Comparison of ENCODE assay signal across 8 mouse cellular contexts in the genomic region with DNA sequence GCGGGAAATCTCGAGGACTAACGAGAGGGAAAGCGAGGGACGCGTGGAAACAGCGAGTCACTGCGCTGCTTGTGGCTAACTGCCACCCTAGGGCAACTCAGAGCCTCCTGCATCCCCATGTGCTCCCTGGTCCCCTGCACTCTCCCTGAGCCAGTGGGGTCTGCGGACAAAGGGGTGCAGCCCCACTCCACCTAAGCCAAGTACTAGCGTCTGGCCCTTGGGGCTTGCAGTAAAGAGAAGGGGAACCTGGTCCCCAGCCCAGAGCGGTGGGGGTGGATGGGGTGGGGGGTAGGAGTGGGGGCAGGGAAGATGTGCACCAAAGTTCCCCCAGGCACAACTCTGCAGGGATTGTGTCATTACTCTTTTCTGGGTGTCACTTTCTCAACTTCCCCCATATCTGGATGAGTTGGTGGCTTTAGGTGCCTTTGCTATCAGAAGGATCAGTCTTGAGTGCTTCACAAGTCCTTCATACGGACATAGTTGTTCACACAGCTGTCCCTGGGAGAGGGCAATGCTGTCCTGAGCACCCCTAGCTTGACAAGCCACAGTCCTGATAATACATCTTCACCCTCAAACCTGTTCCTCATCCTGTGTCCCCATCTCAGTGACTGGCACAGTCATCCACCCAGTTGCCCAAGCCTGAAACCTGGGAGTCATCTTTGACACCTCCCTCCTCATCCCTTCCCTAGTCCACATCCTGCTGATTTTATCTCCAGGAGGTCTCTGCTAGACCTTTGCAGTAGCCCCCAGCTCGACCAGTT. TPM values are rescaled to one million over a fixed set of nuclear protein-coding genes. Genes with fewer than 3 reads are reported as not detected.
A peak's percentile ranks its signal among the peaks of the same experiment; 100 is the strongest.
DNase-seq lines count a peak whose midpoint lies in the region; ATAC-seq and TF ChIP-seq lines count a peak whose summit lies in the region.
"Had no signal": no experiment of that assay in that cellular context is flagged by ENCODE, and none has a peak within 500 bp of the region (broad histone marks: within the 10 kb centered on the region; RNA-seq: fewer than 3 reads in every experiment).

No protein-coding gene starts in this region.

- 26% methylated on average over 13 of the region's 13 CpGs for WGBS in lung, adult 2 months
- 34% methylated on average over 13 of the region's 13 CpGs for WGBS in limb, embryonic 10.5 days
- 45% methylated on average over 13 of the region's 13 CpGs for WGBS in neural tube, embryonic 14.5 days

- peaks cover 15% of the 10 kb centered on the region for H3K36me3 ChIP-seq in erythroblast, embryonic 14.5 days (ENCODE audit: control insufficient read depth)
- H3K36me3 ChIP-seq in limb, embryonic 10.5 days: no peaks in the 10 kb centered on the region
- H3K36me3 ChIP-seq in neural tube, embryonic 14.5 days (ENCODE audit: control insufficient read depth, insufficient read depth, low read length): 0 out of 2 replicates have a peak, but pooled peaks cover 4% of the 10 kb centered on the region

- peaks cover 9% of the 10 kb centered on the region for H3K27me3 ChIP-seq in erythroblast, embryonic 14.5 days (ENCODE audit: control insufficient read depth)
- peaks cover 22% of the 10 kb centered on the region for H3K27me3 ChIP-seq in limb, embryonic 10.5 days (ENCODE audit: low read depth, poor library complexity, severe bottlenecking)
- no peaks in the 10 kb centered on the region for H3K27me3 ChIP-seq in neural tube, embryonic 14.5 days (ENCODE audit: control insufficient read depth, insufficient read depth, low read length)

- peak overlapping the region; percentile 6 for H3K4me3 ChIP-seq in lung, adult 2 months (replicated peaks; ENCODE audit: extremely low read depth, low read depth, low read length)
- peak overlapping the region; percentile 49 for H3K4me3 ChIP-seq in erythroblast, embryonic 14.5 days (replicated peaks)
- H3K4me3 ChIP-seq in limb, embryonic 10.5 days: peak overlapping the region; percentile 6
- no peak overlapping the region for H3K4me3 ChIP-seq in neural tube, embryonic 14.5 days (ENCODE audit: low read depth, low read length)
- H3K4me3 ChIP-seq: megakaryocyte, embryonic 14.5 days had no signal

- H3K9me3 ChIP-seq in erythroblast, embryonic 14.5 days (ENCODE audit: control insufficient read depth, low read length): no peaks in the 10 kb centered on the region
- no peaks in the 10 kb centered on the region for H3K9me3 ChIP-seq in limb, embryonic 10.5 days (replicated peaks)
- H3K9me3 ChIP-seq in neural tube, embryonic 14.5 days (ENCODE audit: control insufficient read depth, low read length): no peaks in the 10 kb centered on the region
- H3K9me3 ChIP-seq: megakaryocyte, embryonic 14.5 days had no signal

- TF ChIP-seq CTCF in lung, adult 2 months (IDR thresholded peaks at IDR 0.05; ENCODE audit: insufficient read depth, low read length): no peak

- no peak overlapping the region for H3K9ac ChIP-seq in neural tube, embryonic 14.5 days (replicated peaks; ENCODE audit: low read depth, low read length)

- H3K27ac ChIP-seq in limb, embryonic 10.5 days: peak overlapping the region; percentile 15; the same call in 1 of the 2 replicates
- H3K27ac ChIP-seq in neural tube, embryonic 14.5 days (ENCODE audit: low read depth, low read length): no peak overlapping the region

- ATAC-seq in neural tube, embryonic 14.5 days (ENCODE audit: low read depth): peak; percentile 60; the same call in 1 of the 2 replicates

- H3K4me1 ChIP-seq in lung, adult 2 months (ENCODE audit: control insufficient read depth, insufficient read depth, low read length): 0 out of 2 replicates have a peak, but pooled peaks cover 2% of the 10 kb centered on the region
- peaks cover 26% of the 10 kb centered on the region for H3K4me1 ChIP-seq in erythroblast, embryonic 14.5 days (ENCODE audit: control insufficient read depth)
- H3K4me1 ChIP-seq in limb, embryonic 10.5 days: peaks cover 8% of the 10 kb centered on the region
- no peaks in the 10 kb centered on the region for H3K4me1 ChIP-seq in neural tube, embryonic 14.5 days (ENCODE audit: control insufficient read depth, insufficient read depth, low read length)

- TF ChIP-seq POLR2A in lung, adult 2 months (IDR thresholded peaks at IDR 0.05; ENCODE audit: borderline replicate concordance, extremely low read depth, low read depth, low read length): no peak

- peak overlapping the region; percentile 22 for H3K4me2 ChIP-seq in neural tube, embryonic 14.5 days (ENCODE audit: low read depth, low read length)

- no peak for DNase-seq in lung, adult 2 months
- DNase-seq in lung, postnatal 4 days: no peak
- DNase-seq in limb, embryonic 10.5 days (ENCODE audit: low spot score): no peak
- no peak for DNase-seq in thymus, adult 18-20 months
- DNase-seq in layer of hippocampus, postnatal 25 days (ENCODE audit: extremely low spot score in 1 of 2, low spot score in 1 of 2): no peak

RNA-seq across cellular contexts. Expression of a gene that starts 11.9 kb away (rescaled TPM):
- 14.8 and 16.4 TPM in 2 replicates for polyA plus RNA-seq in lung, adult 2 months (2012; rRNA removed)
- polyA plus RNA-seq in erythroblast, embryonic 14.5 days (2012): 4.4 and 5.5 TPM in 2 replicates
- polyA plus RNA-seq in limb, embryonic 10.5 days (2016; fragmentation: Nextera tagmentation; extraction: Ambion mirVana): 6.9 and 7.0 TPM in 2 replicates
- 3.2 and 4.9 TPM in 2 replicates for polyA plus RNA-seq in neural tube, embryonic 14.5 days (2014; fragmentation: Nextera tagmentation; extraction: Ambion mirVana)
- total RNA-seq in layer of hippocampus, postnatal 25 days (2021): 1 to 10 TPM; 1.1 to 1.9 TPM
